Mouse (Mus musculus) left cerebral cortex, postnatal 4 days (tissue): ENCODE measurements around the gene Lrg1. TPM values are rescaled to one million over a fixed set of nuclear protein-coding genes. Genes with fewer than 3 reads are reported as not detected.

Experiments used
- DNase-seq: peaks from one replicate; pipeline ENCODE4 v3.0.0-alpha.2; 2022
- intact Hi-C: fragments of 180-260 bp; cut with DNase I; formaldehyde crosslinking; loops from one replicate; pipeline ENCODE4 v1.15.1; 2025
- total RNA-seq, 2 experiments: library from RNA; stranded (reverse); gene quantifications; 2 replicates each; pipeline ENCODE4 v1.2.3; 2021

The Lrg1 gene
- total RNA-seq, 2 experiments from 2014 or later, result not detected

GRCm38 (mm10) chr17:56137839-56138613 lies 16.2 kb upstream of the Lrg1 start:
- intact Hi-C loops, result no loop called here
- no peak for DNase-seq

GRCm38 (mm10) chr17:56136558-56136957 lies 14.8 kb upstream of the Lrg1 start:
- DNase-seq, result no peak
- intact Hi-C loops, result no loop called here

GRCm38 (mm10) chr17:56134463-56134971 lies 12.7 kb upstream of the Lrg1 start:
- intact Hi-C loops, result no loop called here
- peak; percentile 68 for DNase-seq

- intact Hi-C loops, result no loop called here
- DNase-seq, result no peak
Measured at GRCm38 (mm10) chr17:56133457-56134363, 11.9 kb upstream of the Lrg1 start.

- intact Hi-C loops, result no loop called here
Measured at GRCm38 (mm10) chr17:56132661-56133060, 10.9 kb upstream of the Lrg1 start.

GRCm38 (mm10) chr17:56131814-56132213 lies 10.0 kb upstream of the Lrg1 start:
- DNase-seq, result peak; percentile 71
- intact Hi-C loops, result no loop called here

More at GRCm38 (mm10) chr17:56132661-56133060, 10.9 kb upstream of the Lrg1 start:
- peak; percentile 66 for DNase-seq

GRCm38 (mm10) chr17:56131136-56131535 lies 9.3 kb upstream of the Lrg1 start:
- no peak for DNase-seq
- intact Hi-C loops, result no loop called here

GRCm38 (mm10) chr17:56128246-56128645 lies 6.4 kb upstream of the Lrg1 start:
- intact Hi-C loops, result loop anchor here (5.0 kb wide), 1 partner anchor 124 kb away; no protein-coding TSS in a partner anchor
- DNase-seq, result no peak

- no peak for DNase-seq
- intact Hi-C loops, result loop anchor here (5.0 kb wide), 1 partner anchor 126 kb away; no protein-coding TSS in a partner anchor
Measured at GRCm38 (mm10) chr17:56126175-56126574, 4.4 kb upstream of the Lrg1 start.

- intact Hi-C loops, result loop anchor here (5.0 kb wide), 1 partner anchor 127 kb away; no protein-coding TSS in a partner anchor
Measured at GRCm38 (mm10) chr17:56125276-56125630, 3.5 kb upstream of the Lrg1 start.

GRCm38 (mm10) chr17:56124377-56125275 lies 2.8 kb upstream of the Lrg1 start:
- intact Hi-C loops, result loop anchor here (5.0 kb wide), 1 partner anchor 128 kb away; no protein-coding TSS in a partner anchor
- DNase-seq, result peak; percentile 60

More at GRCm38 (mm10) chr17:56125276-56125630, 3.5 kb upstream of the Lrg1 start:
- no peak for DNase-seq

- intact Hi-C loops, result no loop called here
- DNase-seq, result no peak
Measured at GRCm38 (mm10) chr17:56123681-56124340, 2.0 kb upstream of the Lrg1 start.

- intact Hi-C loops, result no loop called here
- no peak for DNase-seq
Measured at GRCm38 (mm10) chr17:56123161-56123560, 1.4 kb upstream of the Lrg1 start.

- intact Hi-C loops, result no loop called here
- DNase-seq, result peak; percentile 48
Measured at GRCm38 (mm10) chr17:56119981-56120880, 1.6 kb downstream of the Lrg1 start.

- intact Hi-C loops, result no loop called here
- no peak for DNase-seq
Measured at GRCm38 (mm10) chr17:56119431-56119830, 2.4 kb downstream of the Lrg1 start.

GRCm38 (mm10) chr17:56117251-56117710 lies 4.5 kb downstream of the Lrg1 start, which contains the start of gene Plin5:
Gene Plin5, minus strand, starts transcription at chr17:56117596.
- DNase-seq, result peak; percentile 54
- intact Hi-C loops, result no loop called here

- intact Hi-C loops, result no loop called here
- no peak for DNase-seq
Measured at GRCm38 (mm10) chr17:56116193-56116592, 5.6 kb downstream of the Lrg1 start.

- intact Hi-C loops, result no loop called here
- DNase-seq, result no peak
Measured at GRCm38 (mm10) chr17:56112743-56113142, 9.1 kb downstream of the Lrg1 start.
